Mouse (Mus musculus) embryonic facial prominence, embryonic 10.5 days (tissue): ENCODE measurements at regions not wholly inside any gene's neighbourhood (a gene's known extent, or its start where the extent isn't known, plus 50 kb on each side); places are given as distances from the start of the nearest gene placed in this dataset.

Source experiments
- DNase-seq: peaks from one replicate; pipeline ENCODE4 v3.0.0-alpha.2; 2017; ENCODE audit warnings: low spot score
- H3K27ac ChIP-seq: fragments of 300-500 bp; sonication (generic); replicated peaks from 2 replicates; pipeline ENCODE4 v1.5.1; 2016; ENCODE audit warnings: mild to moderate bottlenecking
- H3K27me3 ChIP-seq: fragments of 300-500 bp; sonication (generic); replicated peaks from 2 replicates; pipeline ENCODE4 v1.6.1; 2016; ENCODE audit warnings: low read depth, mild to moderate bottlenecking; ENCODE audit not compliant: poor library complexity, severe bottlenecking
- H3K36me3 ChIP-seq: fragments of 300-500 bp; sonication (generic); replicated peaks from 2 replicates; pipeline ENCODE4 v1.6.1; 2016; ENCODE audit warnings: mild to moderate bottlenecking, moderate library complexity
- H3K4me1 ChIP-seq: fragments of 300-500 bp; sonication (generic); 2 replicates; pipeline ENCODE4 v1.6.1; 2016
- H3K4me3 ChIP-seq: fragments of 300-500 bp; sonication (generic); 2 replicates; pipeline ENCODE4 v1.5.1; 2016; ENCODE audit warnings: mild to moderate bottlenecking, moderate library complexity
- H3K9me3 ChIP-seq: fragments of 300-500 bp; sonication (generic); 2 replicates; pipeline ENCODE4 v1.6.1; 2016; ENCODE audit warnings: mild to moderate bottlenecking
- WGBS: fragments of 180-500 bp; shearing (Covaris S2); methylation state at CpG from one replicate; pipeline ENCODE4 v1.1.7; 2016; 5-methylcytosine and 5-hydroxymethylcytosine counted together

DNA sequence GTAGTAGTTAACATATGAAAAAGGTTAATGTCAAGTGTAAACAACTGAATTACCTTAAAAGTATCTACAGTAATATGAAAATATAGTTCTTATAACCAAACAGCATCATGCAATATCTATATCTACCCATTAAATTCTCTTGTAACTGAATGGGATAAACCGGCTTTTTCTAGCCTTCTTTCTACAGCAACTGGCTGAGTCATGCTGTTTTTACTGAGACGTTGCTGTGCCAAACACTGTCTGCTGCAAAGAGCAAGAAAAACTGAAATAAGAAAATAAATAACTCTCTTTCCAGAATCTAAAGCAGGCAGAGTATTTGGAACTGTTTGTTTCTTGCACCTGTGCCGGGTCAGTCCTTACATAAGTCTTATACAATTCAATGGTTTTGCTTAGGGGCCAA lies 74.0 kb downstream of the Nxf2 start:
- Histone ChIP-seq H3K27ac (no peak overlapping the region), H3K27me3 (peaks cover 19% of the 10 kb centered on the region), H3K4me3 (no peak overlapping the region), H3K36me3 (no peaks in the 10 kb centered on the region), H3K9me3 (no peaks in the 10 kb centered on the region), H3K4me1 (no peaks in the 10 kb centered on the region)
- WGBS = 78% methylated on average over 3 of the region's 3 CpGs
- DNase-seq = no peak

DNA sequence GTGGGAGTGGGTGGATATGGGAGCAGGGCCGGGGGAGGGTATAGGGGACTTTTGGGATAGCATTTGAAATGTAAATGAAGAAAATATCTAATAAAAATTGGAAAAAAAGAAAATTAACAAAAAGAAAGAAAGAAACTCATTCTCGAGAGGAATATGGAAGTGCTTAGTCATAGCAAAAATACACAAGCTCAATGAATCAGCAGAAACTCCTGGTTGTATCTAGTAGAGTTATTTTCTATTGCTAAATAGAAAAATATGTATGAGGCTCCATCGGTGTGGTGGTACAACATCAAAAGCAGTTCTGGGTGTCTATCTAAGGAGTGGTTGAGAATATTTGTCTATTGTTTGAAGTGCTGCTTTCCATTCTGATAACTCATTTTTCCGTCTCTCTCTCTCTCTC lies 74.9 kb downstream of the Nxf2 start:
- 93% methylated on average over 4 of the region's 4 CpGs for WGBS
- DNase-seq = no peak

DNA sequence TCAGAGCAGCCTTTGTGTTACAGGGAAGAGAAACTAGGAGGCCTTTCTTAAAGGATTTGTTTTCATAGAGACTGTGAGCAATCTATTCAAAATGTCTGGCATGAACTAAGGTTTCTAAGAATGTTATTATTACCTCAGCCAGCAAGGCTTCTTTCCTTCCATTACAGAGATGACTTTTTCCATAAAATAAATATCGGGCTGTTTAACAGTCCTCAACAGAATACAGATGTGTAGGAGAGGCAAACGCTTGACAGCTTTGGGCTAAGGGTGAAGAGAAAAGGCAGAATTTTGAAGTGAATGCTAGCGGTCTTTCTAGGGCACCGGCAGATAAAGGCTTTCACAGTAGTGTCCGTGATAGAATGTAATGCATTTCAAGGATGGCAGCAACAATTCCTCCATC lies 73.3 kb upstream of the Armcx2 start:
- H3K4me1 ChIP-seq = no peaks in the 10 kb centered on the region
- peaks cover 53% of the 10 kb centered on the region for H3K27me3 ChIP-seq
- no peak overlapping the region for H3K27ac ChIP-seq
- no peaks in the 10 kb centered on the region for H3K9me3 ChIP-seq
- H3K36me3 ChIP-seq = no peaks in the 10 kb centered on the region
- H3K4me3 ChIP-seq = no peak overlapping the region
- no peak for DNase-seq
- WGBS = 76% methylated on average over 5 of the region's 5 CpGs

More for the DNA sequence above, 74.9 kb downstream of the Nxf2 start:
- Histone ChIP-seq H3K4me3 (no peak overlapping the region), H3K27me3 (peaks cover 24% of the 10 kb centered on the region), H3K27ac (no peak overlapping the region), H3K4me1 (no peaks in the 10 kb centered on the region), H3K9me3 (no peaks in the 10 kb centered on the region), H3K36me3 (no peaks in the 10 kb centered on the region)

DNA sequence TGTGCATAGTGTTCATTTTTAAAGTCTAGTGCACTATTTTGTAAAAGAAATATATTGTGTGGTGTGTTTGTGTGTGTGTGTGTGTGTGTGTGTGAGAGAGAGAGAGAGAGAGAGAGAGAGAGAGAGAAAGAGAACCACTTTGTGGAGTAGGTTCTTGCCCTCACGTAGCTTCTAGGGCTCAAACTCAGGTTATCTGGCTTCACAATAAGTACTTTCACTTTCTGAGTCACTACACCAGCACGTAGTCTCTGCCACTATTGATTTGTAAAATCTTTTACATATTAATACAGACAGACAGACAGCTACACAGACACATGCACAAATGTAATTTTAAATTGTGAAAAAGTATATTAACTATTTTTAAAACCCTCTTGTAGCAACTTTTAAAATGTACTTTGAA lies 70.9 kb upstream of the Armcx2 start:
- Histone ChIP-seq H3K27me3 (peaks cover 65% of the 10 kb centered on the region), H3K27ac (no peak overlapping the region), H3K36me3 (no peaks in the 10 kb centered on the region), H3K9me3 (no peaks in the 10 kb centered on the region), H3K4me1 (no peaks in the 10 kb centered on the region), H3K4me3 (no peak overlapping the region)
- 74% methylated on average over 2 of the region's 2 CpGs for WGBS
- no peak for DNase-seq

DNA sequence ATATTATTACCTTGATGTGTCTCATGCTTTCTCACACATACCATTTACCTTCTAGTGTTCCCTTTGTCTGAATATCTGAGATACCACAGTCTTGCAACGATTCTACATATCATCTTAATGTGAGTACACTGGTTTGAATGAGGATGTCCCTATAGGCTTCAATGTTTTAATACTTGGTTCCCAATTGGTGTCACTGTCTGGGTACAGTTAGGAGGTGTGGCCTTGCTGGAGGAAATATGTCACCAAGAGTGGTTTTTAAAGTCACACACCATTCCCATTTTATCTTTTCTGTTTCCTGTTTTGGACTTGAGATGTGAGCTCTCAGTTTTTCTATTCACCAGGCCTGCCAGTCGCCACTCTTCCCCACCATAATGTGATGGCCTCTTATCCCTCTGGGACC lies 69.8 kb upstream of the Armcx2 start:
- Histone ChIP-seq H3K9me3 (no peaks in the 10 kb centered on the region), H3K4me3 (no peak overlapping the region), H3K36me3 (no peaks in the 10 kb centered on the region), H3K4me1 (no peaks in the 10 kb centered on the region), H3K27me3 (peaks cover 74% of the 10 kb centered on the region), H3K27ac (no peak overlapping the region)
- 82% methylated on average over 2 of the region's 2 CpGs for WGBS
- no peak for DNase-seq

DNA sequence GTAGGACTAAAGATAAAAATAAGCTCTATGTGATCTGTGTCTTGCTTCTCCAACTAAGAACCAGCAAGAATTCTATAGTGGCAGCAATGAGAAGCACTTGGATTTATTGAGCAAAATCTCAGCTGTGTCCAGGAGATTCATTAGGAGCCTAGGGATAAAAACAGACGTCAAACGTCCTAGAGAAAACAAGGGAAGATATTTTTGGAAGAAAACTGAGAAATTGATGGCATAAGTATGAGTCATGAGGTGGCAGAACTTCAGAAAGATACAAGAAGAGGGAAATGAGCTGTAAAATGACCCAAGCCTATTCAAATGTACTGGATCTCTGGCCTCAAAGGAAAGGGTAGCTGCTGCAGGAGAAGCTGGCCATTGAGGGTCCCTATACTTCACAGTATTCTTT lies 65.7 kb upstream of the Armcx2 start:
- no peaks in the 10 kb centered on the region for H3K9me3 ChIP-seq
- H3K4me1 ChIP-seq = no peaks in the 10 kb centered on the region
- H3K4me3 ChIP-seq = no peak overlapping the region
- H3K27ac ChIP-seq = no peak overlapping the region
- DNase-seq = no peak
- WGBS = 48% methylated on average over 2 of the region's 2 CpGs
- H3K27me3 ChIP-seq = peaks cover 73% of the 10 kb centered on the region
- no peaks in the 10 kb centered on the region for H3K36me3 ChIP-seq

DNA sequence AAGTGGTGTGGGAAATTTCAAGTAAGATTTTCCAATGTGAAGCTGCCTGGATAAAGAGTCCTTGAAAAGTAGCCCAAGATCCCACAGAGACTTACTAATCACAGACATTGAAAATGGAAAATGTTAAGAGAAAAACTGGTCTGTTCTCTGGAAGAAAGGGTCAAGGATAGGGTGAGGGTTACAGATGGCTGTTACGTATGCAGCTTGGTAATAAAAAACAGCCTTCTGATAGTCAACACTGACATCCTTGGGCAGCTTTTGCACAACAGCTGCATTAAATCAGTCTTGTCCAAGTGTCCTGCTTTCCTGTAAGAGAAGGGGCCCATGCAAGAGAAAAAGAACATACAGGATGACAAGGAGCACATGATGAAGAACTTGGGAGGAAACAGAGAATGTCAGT lies 64.6 kb upstream of the Armcx2 start:
- no peak for DNase-seq
- Histone ChIP-seq H3K4me1 (no peaks in the 10 kb centered on the region), H3K36me3 (no peaks in the 10 kb centered on the region), H3K27ac (no peak overlapping the region), H3K9me3 (no peaks in the 10 kb centered on the region), H3K27me3 (peaks cover 78% of the 10 kb centered on the region), H3K4me3 (no peak overlapping the region)
- WGBS = 47% methylated on average over 1 of the region's 1 CpGs

DNA sequence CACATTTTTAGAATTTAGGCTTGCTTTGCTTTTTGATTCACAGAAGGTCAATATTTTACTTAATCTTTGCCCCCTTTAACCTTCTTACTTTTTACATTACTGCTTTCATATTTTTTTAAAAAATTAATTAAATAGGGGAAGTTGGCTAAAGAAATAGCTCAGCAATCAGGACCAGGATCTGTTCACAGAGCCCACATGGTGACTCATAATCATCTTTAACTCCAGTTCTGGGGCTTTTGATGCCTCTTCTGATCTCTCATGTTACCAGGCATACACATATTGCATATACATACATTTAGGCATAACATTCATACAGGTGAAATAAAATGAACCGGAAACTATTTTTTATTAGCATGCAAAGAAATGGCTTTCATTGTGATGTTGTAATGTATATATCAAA lies 52.6 kb upstream of the Armcx2 start:
- H3K4me1 ChIP-seq = no peaks in the 10 kb centered on the region
- no peaks in the 10 kb centered on the region for H3K36me3 ChIP-seq
- H3K9me3 ChIP-seq = no peaks in the 10 kb centered on the region
- H3K4me3 ChIP-seq = no peak overlapping the region
- DNase-seq = no peak
- no peak overlapping the region for H3K27ac ChIP-seq
- 96% methylated on average over 1 of the region's 1 CpGs for WGBS
- peaks cover 61% of the 10 kb centered on the region for H3K27me3 ChIP-seq
